Mouse (Mus musculus): ENCODE measurements around the gene Plcz1.
A peak's percentile ranks its signal among the peaks of the same experiment; 100 is the strongest.

Gene Plcz1

GRCm38 (mm10) chr6:139947106-139947879 is 94.0 kb downstream of the Plcz1 start:
- DNase-seq, result peak; percentile 45
